Mouse (Mus musculus) bone marrow, adult 2 months (tissue): ENCODE data around the gene Spock1. TPM values are rescaled to one million over a fixed set of nuclear protein-coding genes. Genes with fewer than 3 reads are reported as not detected.

ENCODE experiments used
- H3K27ac ChIP-seq: fragments of 200-500 bp; 2 replicates; pipeline ENCODE4 v1.5.1; 2012; ENCODE audit warnings: low read depth, mild to moderate bottlenecking, control low read depth, inconsistent platforms, low read length; ENCODE audit not compliant: control insufficient read depth, poor library complexity, insufficient read depth
- H3K4me1 ChIP-seq: fragments of 200-500 bp; 2 replicates; pipeline ENCODE4 v1.6.1; 2011; ENCODE audit warnings: low read length; ENCODE audit not compliant: control insufficient read depth, insufficient read depth
- H3K4me3 ChIP-seq: fragments of 200-500 bp; replicated peaks from 2 replicates; pipeline ENCODE3; 2011; ENCODE audit warnings: mild to moderate bottlenecking, low read depth, low read length, control low read depth; ENCODE audit not compliant: control insufficient read depth
- CTCF ChIP-seq: fragments of 200-500 bp; IDR thresholded peaks from 2 replicates; pipeline ENCODE4 v1.5.1; 2011; ENCODE audit warnings: low read length, control low read depth; ENCODE audit not compliant: control insufficient read depth, insufficient read depth
- POLR2A ChIP-seq: fragments of 200-500 bp; IDR thresholded peaks from 2 replicates; pipeline ENCODE4 v1.6.1; 2011; ENCODE audit warnings: low read depth, mild to moderate bottlenecking, control low read depth, low read length, borderline replicate concordance; ENCODE audit not compliant: control insufficient read depth
- WGBS: fragments of 180-500 bp; shearing (Covaris S2); methylation state at CpG from one replicate; pipeline ENCODE4 v1.1.7; 2018; 5-methylcytosine and 5-hydroxymethylcytosine counted together
- polyA plus RNA-seq: library from polyadenylated mRNA; stranded (reverse); fragments of >200 nt; gene quantifications from 2 replicates; pipeline ENCODE4 v1.2.4, GENCODE M21; 2011; ENCODE audit warnings: low replicate concordance; ENCODE audit not compliant: missing spikeins, insufficient read depth, insufficient read length

Spock1 gene
- polyA plus RNA-seq, 1 experiment = 0.87 TPM

- TF ChIP-seq POLR2A = no peak
- TF ChIP-seq CTCF = no peak
- no peaks in the 10 kb centered on the region for H3K4me1 ChIP-seq
Observed at GRCm38 (mm10) chr13:57856311-57856853, 51.8 kb downstream of the Spock1 start.

DNA sequence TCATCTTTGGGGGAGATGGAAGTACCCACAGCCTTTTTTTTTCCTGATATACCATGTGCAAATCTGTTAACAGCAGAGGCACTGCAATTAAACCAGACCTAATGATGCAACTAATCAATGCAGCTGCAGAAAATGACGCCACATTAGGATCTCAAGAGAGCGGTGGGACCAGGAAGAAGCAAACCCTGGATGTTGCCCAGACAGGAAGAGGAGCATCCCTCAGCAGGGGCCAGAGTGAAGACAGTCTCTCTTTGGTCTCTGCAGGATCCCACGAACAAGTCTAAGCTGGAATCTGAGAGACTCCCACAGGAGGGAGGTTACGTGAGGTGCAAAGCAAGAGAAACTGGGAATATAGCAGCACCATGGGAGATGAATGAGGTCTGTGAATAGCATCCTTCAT, 52.4 kb downstream of the Spock1 start:
- no peaks in the 10 kb centered on the region for H3K4me1 ChIP-seq
- H3K27ac ChIP-seq = no peak overlapping the region
- WGBS = 73% methylated on average over 4 of the region's 4 CpGs
- TF ChIP-seq CTCF (no peak), POLR2A (no peak)
- no peak overlapping the region for H3K4me3 ChIP-seq

More at GRCm38 (mm10) chr13:57856311-57856853, 51.8 kb downstream of the Spock1 start:
- 77% methylated on average over 10 of the region's 10 CpGs for WGBS
- H3K27ac ChIP-seq = no peak overlapping the region
- H3K4me3 ChIP-seq = no peak overlapping the region

GRCm38 (mm10) chr13:57854416-57854815, 53.7 kb downstream of the Spock1 start:
- TF ChIP-seq CTCF (no peak), POLR2A (no peak)
- no peak overlapping the region for H3K27ac ChIP-seq
- no peak overlapping the region for H3K4me3 ChIP-seq
- no peaks in the 10 kb centered on the region for H3K4me1 ChIP-seq
- 77% methylated on average over 8 of the region's 8 CpGs for WGBS

DNA sequence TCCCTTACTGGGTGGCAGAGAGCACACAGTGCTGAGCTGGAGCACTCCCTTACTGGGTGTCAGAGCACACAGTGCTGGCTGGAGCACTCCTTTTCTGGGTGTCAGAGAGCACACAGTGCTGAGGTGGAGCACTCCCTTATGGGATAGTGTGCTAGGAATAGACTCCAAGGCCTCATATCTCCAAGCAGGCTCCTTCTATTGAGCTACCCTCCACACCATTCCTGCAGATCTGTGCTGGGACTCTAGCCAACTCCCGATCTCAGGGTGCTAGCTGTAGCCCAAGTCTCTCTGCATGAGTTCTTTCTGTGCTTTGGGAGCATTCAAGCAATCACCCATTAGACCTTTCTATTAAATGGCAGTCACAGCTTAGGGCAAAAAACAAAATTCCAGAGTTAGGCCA, 54.5 kb downstream of the Spock1 start:
- TF ChIP-seq POLR2A (no peak), CTCF (no peak)
- WGBS = 83% methylated on average over 1 of the region's 1 CpGs
- H3K4me3 ChIP-seq = no peak overlapping the region

DNA sequence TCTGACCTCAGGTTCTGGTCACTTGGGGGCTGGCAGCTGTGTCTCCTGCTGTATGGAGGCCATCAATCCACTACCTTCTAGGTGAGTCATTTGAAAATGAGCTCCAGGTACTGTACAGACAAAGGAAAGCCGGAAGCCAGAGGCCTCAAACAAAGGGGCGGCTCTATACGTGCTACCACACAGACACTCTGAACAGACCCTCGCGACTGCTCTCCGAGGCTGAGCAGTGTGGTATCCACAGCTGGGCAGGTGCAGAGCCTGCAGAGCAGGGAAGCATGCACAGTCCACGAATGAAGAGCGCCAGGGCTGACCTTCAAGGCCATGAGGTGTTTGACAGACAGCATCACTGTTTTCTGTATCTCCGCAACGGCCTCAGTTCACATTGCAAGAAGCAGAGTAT, 55.0 kb downstream of the Spock1 start:
- Histone ChIP-seq H3K4me1 (no peaks in the 10 kb centered on the region), H3K27ac (no peak overlapping the region), H3K4me3 (no peak overlapping the region)
- WGBS = 84% methylated on average over 10 of the region's 10 CpGs
- no peak for TF ChIP-seq POLR2A

More for the DNA sequence above, 54.5 kb downstream of the Spock1 start:
- Histone ChIP-seq H3K27ac (no peak overlapping the region), H3K4me1 (no peaks in the 10 kb centered on the region)

- H3K4me1 ChIP-seq = no peaks in the 10 kb centered on the region
- H3K4me3 ChIP-seq = no peak overlapping the region
- no peak overlapping the region for H3K27ac ChIP-seq
- WGBS = 82% methylated on average over 1 of the region's 1 CpGs
- TF ChIP-seq POLR2A = no peak
- TF ChIP-seq CTCF = no peak
Observed at GRCm38 (mm10) chr13:57848931-57849330, 59.2 kb downstream of the Spock1 start.

DNA sequence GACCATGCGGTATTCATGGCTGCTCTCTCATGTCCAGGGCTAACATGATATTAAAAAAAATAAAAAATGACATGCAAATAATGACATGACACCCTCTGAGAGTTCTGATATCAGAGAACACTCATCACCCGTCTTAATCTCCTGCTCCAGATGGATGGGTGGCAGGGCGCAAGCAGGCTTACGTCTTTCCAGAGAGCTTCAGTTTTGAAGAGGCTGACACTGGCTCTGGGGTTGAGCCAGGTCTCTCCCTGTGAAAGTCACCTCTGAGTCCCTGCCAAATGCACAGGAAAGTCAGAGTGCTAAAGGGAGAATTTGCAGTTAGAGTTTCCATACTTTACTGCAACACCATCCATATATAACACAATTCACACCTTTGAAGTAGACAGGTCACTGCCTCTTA, 61.0 kb downstream of the Spock1 start:
- 88% methylated on average over 4 of the region's 4 CpGs for WGBS
- Histone ChIP-seq H3K4me3 (no peak overlapping the region), H3K4me1 (no peaks in the 10 kb centered on the region), H3K27ac (no peak overlapping the region)
- no peak for TF ChIP-seq CTCF
- no peak for TF ChIP-seq POLR2A

DNA sequence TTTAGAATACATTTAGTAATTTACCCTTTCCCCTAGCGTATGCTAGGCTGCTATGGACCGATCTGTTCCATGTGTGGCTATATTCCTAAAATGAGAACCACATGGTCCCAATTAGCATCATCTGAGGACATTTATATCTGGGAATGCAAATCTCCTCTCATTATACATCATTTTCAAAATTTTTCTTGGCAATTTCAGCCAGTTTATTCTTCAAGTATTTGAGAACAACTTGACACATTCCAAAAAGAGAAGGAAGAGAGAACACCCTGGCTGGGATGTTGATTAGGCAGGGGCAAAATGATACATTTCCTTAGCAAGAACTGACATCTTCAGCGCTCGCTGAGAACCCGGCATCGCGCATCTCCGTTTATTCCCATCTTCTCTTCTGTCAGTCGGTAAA, 61.7 kb downstream of the Spock1 start:
- WGBS = 87% methylated on average over 9 of the region's 9 CpGs
- H3K4me1 ChIP-seq = no peaks in the 10 kb centered on the region
- H3K27ac ChIP-seq = no peak overlapping the region
- TF ChIP-seq POLR2A (no peak), CTCF (no peak)
- no peak overlapping the region for H3K4me3 ChIP-seq
